Mouse (Mus musculus): ENCODE measurements around the gene Cbr2.
"Not testable (repeated sequence)": the region's sequence is repeated elsewhere in the genome, so short reads cannot be mapped to it uniquely, and the experiment has no call there.

DNA sequence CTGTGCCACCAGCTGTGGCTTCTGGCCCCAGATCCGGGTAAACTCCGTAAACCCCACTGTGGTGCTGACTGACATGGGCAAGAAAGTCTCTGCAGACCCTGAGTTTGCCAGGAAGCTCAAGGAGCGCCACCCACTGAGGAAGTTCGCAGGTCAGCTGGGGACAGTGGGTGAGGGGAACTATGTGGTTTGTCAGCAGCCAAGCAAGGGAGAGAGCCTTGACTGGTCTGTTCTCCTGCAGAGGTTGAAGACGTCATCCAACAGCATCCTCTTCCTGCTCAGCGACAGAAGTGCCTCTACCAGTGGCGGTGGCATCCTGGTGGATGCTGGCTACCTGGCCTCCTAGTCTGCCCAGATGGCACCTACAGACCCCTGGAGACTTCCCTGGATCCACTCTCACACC, 35.1 kb upstream of the Cbr2 start:
- TF ChIP-seq POLR2A (IDR thresholded peaks at IDR 0.05; ENCODE audit: borderline replicate concordance, extremely low read depth, insufficient read depth, insufficient read length, poor library complexity, severe bottlenecking); CTCF (IDR thresholded peaks at IDR 0.05; ENCODE audit: borderline replicate concordance, extremely low read depth, insufficient read depth, insufficient read length): not testable (repeated sequence)

Measured in brain, embryonic 14.5 days (tissue).